Mouse (Mus musculus) brown adipose tissue, adult 24 weeks (tissue): ENCODE results near the gene Mal. TPM values are rescaled to one million over a fixed set of nuclear protein-coding genes. Genes with fewer than 3 reads are reported as not detected.

Experiments
- H3K27ac ChIP-seq: fragments of 200-500 bp; replicated peaks from 2 replicates; pipeline ENCODE4 v1.5.1; 2012; ENCODE audit warnings: low read depth, mild to moderate bottlenecking, low read length
- H3K4me1 ChIP-seq: fragments of 200-500 bp; 2 replicates; pipeline ENCODE4 v1.6.1; 2012; ENCODE audit warnings: low read length, mixed read lengths; ENCODE audit not compliant: control insufficient read depth, insufficient read depth, insufficient read length
- H3K4me3 ChIP-seq: fragments of 200-500 bp; 2 replicates; pipeline ENCODE4 v1.5.1; 2012; ENCODE audit warnings: low read depth, mild to moderate bottlenecking, low read length, moderate library complexity; ENCODE audit not compliant: insufficient read depth
- polyA plus RNA-seq: library from polyadenylated mRNA; stranded (reverse); fragments of >200 nt; gene quantifications from 2 replicates; pipeline ENCODE4 v1.2.4, GENCODE M21; 2012; ENCODE audit not compliant: missing spikeins, insufficient read depth, insufficient read length

Gene Mal
- polyA plus RNA-seq, 1 experiment, result 1.5 TPM

DNA sequence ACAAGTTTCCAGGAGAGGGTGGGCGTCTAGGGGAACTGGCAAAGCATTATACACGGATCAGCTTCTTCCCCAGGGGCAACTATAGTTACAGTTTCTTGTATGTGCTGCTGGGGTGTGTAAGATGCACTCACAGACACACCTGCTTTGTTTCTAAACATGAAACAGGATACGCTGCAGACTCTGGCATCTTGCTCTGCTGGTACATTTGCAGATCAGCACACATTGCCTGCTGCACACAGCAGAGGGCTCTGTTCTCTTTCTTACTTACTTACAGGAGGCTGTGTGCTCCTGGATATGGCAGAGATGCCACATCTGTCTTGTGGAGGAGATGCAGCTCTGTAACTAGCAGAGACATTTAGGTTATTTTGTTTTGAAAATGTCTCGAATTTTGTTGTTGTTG is 65.7 kb downstream of the Mal start:
- H3K4me1 ChIP-seq, result peaks cover 2% of the 10 kb centered on the region; the same call in 1 of the 2 replicates
- no peak overlapping the region for H3K4me3 ChIP-seq
- H3K27ac ChIP-seq, result no peak overlapping the region

DNA sequence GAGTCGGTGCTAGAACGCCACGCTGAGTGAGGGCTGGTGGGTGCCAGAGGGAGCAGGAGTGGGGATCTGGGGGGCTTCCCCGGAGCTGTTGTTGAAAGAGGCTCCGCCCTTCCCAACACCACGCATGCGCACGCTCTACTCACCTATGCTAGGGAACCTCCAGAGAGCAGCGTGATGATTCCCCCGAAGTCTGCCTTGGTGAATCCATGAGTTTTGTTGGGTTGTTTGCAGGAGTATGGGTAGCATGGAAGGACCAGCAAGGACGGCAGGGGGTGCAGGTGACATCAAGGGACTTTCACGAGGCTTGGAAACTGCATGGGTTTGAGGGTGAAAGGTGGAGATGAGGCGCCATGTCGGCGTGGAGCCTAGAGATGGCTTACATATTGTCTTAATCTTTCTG is 66.3 kb downstream of the Mal start:
- H3K4me1 ChIP-seq, result peaks cover 2% of the 10 kb centered on the region; the same call in 1 of the 2 replicates
- peak overlapping the region; percentile 4; the same call in 1 of the 2 replicates for H3K4me3 ChIP-seq
- no peak overlapping the region for H3K27ac ChIP-seq

DNA sequence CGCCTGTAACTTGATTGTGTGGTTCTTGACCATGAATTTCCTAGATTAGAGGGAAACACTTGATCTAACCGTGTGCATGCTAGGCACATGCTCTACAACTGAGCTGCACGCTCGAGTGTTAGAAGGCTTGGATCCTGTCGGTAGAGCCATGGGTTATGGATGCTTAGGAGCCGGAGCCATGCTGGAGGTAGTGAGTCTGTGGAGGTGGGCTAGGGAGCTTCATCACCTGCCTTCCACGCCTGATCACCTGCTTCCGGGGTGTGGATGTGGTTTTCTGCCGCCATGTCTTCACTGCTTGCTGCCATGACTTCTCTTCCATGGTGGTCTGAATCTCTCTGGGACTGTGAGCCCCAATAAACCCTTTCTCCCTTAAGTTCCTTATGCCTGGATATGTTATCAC is 67.6 kb downstream of the Mal start:
- H3K27ac ChIP-seq, result no peak overlapping the region
- H3K4me1 ChIP-seq, result peaks cover 2% of the 10 kb centered on the region; the same call in 1 of the 2 replicates
- no peak overlapping the region for H3K4me3 ChIP-seq

DNA sequence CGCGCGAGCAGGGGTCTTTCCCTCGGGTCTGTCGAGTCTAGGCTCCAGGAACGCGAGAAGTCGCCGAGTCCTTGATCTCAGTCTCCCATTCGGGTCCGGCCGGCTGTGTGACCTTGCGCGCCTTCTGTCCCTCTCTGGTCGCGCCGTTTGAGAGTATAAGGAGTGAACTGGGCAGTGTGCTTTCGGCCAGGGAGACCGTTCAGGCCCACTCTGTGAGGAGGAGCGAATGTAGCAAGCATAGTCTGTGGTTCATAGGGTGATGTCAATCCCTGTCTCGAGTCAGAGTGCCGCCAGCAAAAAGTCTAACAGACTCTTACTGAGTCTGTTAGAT is 69.0 kb downstream of the Mal start:
- Histone ChIP-seq H3K4me3 (peak overlapping the region; percentile 69), H3K27ac (peak overlapping the region; percentile 92), H3K4me1 (peaks cover 2% of the 10 kb centered on the region; the same call in 1 of the 2 replicates)

DNA sequence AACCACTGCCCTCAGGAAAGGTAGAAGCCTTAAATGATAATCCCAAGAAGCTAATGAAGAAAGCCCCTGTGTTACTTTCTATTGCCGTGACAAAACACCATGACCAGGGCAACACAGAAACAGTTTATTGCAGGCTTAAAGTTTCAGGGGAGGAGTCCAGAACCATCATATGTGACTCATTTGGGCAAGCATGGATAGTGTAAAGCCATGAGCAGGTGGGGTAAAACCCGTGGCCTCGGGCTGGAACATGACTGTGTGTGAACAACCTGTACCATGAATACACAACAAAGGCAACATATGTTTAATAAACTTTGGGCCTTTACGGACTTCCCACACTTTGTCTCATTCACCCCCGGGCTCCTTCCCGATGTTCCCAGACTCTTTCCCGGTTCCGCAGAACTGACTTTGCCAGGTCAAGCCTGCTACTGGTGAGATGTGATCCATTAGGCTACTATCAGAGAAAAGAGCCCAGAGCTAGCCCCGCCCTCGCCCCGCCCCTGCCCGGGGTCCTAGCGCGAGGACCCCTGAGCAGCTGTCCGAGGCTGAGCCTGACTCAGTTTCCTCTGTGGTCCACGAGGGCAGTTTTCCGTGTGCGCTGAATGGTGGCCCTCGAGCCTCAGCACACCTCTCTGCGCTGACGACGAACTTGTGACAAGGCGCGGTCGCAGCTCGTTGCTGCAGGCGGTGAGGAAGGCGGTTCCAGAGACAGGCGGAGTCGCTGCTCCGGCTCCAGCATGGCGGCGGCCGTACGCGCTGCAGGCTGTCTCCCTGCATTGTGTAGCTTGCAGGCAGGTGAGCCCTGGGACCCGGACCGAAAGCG is 69.6 kb downstream of the Mal start, which contains the start of the genes Zfp661 and Mrps5:
Zfp661 (minus strand) TSS at position 401 of the 820 bp plus-strand sequence.
Mrps5 (plus strand) TSS at position 529 of the 820 bp plus-strand sequence.
- H3K4me3 ChIP-seq, result peak within 1 kb of the TSS; percentile 69
- peaks cover 2% of the 10 kb centered on the region; the same call in 1 of the 2 replicates for H3K4me1 ChIP-seq
- H3K27ac ChIP-seq, result peak within 1 kb of the TSS; percentile 92

DNA sequence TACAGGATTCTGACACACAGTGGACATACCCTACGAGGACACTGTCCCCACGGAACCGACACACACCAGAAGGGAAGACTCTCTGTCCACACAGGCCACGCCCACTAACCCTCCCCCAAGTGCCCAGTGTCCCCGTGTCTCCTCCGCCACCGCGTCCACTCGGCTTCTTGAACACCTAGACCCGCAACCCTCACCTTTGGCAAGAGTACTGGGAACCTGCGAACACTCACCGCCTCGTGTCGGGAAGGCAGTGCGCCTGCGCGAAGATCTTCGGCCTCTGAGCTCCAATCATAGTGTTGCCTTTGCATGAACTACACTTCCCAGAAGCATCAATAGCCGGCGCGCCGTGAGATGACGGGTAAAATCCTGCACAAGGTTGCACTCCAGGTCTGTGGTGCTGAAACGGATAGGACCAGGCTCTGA is 72.0 kb downstream of the Mal start:
- H3K27ac ChIP-seq, result no peak overlapping the region
- H3K4me3 ChIP-seq, result peak overlapping the region; percentile 58
- peaks cover 2% of the 10 kb centered on the region; the same call in 1 of the 2 replicates for H3K4me1 ChIP-seq

Other genes starting within 250 kb of the Mal start
- gene Gpat2, start 231.5 kb downstream of the Mal start, polyA plus RNA-seq, result not detected in 2 replicates
- gene Fahd2a, start 212.1 kb downstream of the Mal start, polyA plus RNA-seq, result 103 and 106 TPM in 2 replicates
- gene Kcnip3, start 134.6 kb downstream of the Mal start, polyA plus RNA-seq, result 0.63 TPM in 1 of 2 replicates, not detected in the other
- not detected in 2 replicates for gene Prom2, start 115.2 kb downstream of the Mal start, polyA plus RNA-seq
- 2.1 TPM in 2 replicates for gene Zfp661, start 69.6 kb downstream of the Mal start, polyA plus RNA-seq
- gene Mrps5, start 69.5 kb downstream of the Mal start, polyA plus RNA-seq, result 238 and 284 TPM in 2 replicates
- 2.4 and 3.4 TPM in 2 replicates for gene Mall, start 73.2 kb upstream of the Mal start, polyA plus RNA-seq
- gene Nphp1, start 132.2 kb upstream of the Mal start, polyA plus RNA-seq, result 24.4 and 28.2 TPM in 2 replicates
- gene Mtln, start 135.8 kb upstream of the Mal start, polyA plus RNA-seq, result 176 and 191 TPM in 2 replicates
- not detected in 2 replicates for gene Bub1, start 175.2 kb upstream of the Mal start, polyA plus RNA-seq
- 0.67 TPM in 1 of 2 replicates, not detected in the other for gene Acoxl, start 182.2 kb upstream of the Mal start, polyA plus RNA-seq